Mouse (Mus musculus) adrenal gland, postnatal 10 days (tissue): ENCODE data around the gene Msl1. TPM values are rescaled to one million over a fixed set of nuclear protein-coding genes. Genes with fewer than 3 reads are reported as not detected.

Experiments used
- DNase-seq: peaks from one replicate; pipeline ENCODE4 v3.0.0; 2021; ENCODE audit warnings: mixed read lengths
- long read RNA-seq, 2 experiments: library from polyadenylated mRNA; stranded (forward); transcript quantifications; one replicate each; pipeline ENCODE4 v2.0.0; 2021
- total RNA-seq, 2 experiments: library from RNA; stranded (reverse); gene quantifications; 2 replicates each; pipeline ENCODE4 v1.2.3; 2021

The Msl1 gene
- total RNA-seq = 10 to 100 TPM; 79.4 to 88.6 TPM
- long read RNA-seq, experiment 1, full-length matches to known transcripts = 12 of 31 reads
- long read RNA-seq, experiment 1, partial matches to known transcripts = 6 of 31 reads
- long read RNA-seq, experiment 1, other reads (novel, unspliced or antisense) = 13 of 31 reads
- long read RNA-seq, experiment 2, transcript Msl1-203 (3 exons, 2,091 nt) = major isoform, 15 of 19 reads
- long read RNA-seq, experiment 2, partial matches to known transcripts = 2 of 19 reads
- long read RNA-seq, experiment 2, other reads (novel, unspliced or antisense) = 2 of 19 reads

- DNase-seq = peak; percentile 94
These were observed at the start of gene Msl1 for GRCm38 (mm10) chr11:98795015-98795713. Msl1 (plus strand) TSS chr11:98795516.

GRCm38 (mm10) chr11:98745932-98746853, 49.1 kb upstream of the Msl1 start:
- DNase-seq = peak; percentile 59

GRCm38 (mm10) chr11:98746855-98747693, 48.2 kb upstream of the Msl1 start:
- peak; percentile 85 for DNase-seq

- peak; percentile 27 for DNase-seq
These were observed 47.4 kb upstream of the Msl1 start for GRCm38 (mm10) chr11:98747804-98748505.

GRCm38 (mm10) chr11:98748506-98749416, 46.6 kb upstream of the Msl1 start:
- DNase-seq = peak; percentile 37

- peak; percentile 35 for DNase-seq
These were observed 45.6 kb upstream of the Msl1 start for GRCm38 (mm10) chr11:98749716-98750115.

- DNase-seq = peak; percentile 89
These were observed 44.7 kb upstream of the Msl1 start for GRCm38 (mm10) chr11:98750351-98751201.

- DNase-seq = peak; percentile 66
These were observed 44.0 kb upstream of the Msl1 start for GRCm38 (mm10) chr11:98751221-98751782.

GRCm38 (mm10) chr11:98752562-98753140, 42.7 kb upstream of the Msl1 start:
- no peak for DNase-seq

- no peak for DNase-seq
These were observed 42.1 kb upstream of the Msl1 start for GRCm38 (mm10) chr11:98753264-98753663.

GRCm38 (mm10) chr11:98754151-98754620, 41.1 kb upstream of the Msl1 start:
- peak; percentile 48 for DNase-seq

GRCm38 (mm10) chr11:98754621-98755181, 40.6 kb upstream of the Msl1 start:
- peak; percentile 90 for DNase-seq

GRCm38 (mm10) chr11:98755726-98756380, 39.5 kb upstream of the Msl1 start:
- peak; percentile 45 for DNase-seq

GRCm38 (mm10) chr11:98756711-98757110, 38.6 kb upstream of the Msl1 start:
- DNase-seq = no peak

- DNase-seq = no peak
These were observed 33.4 kb upstream of the Msl1 start for GRCm38 (mm10) chr11:98761939-98762338.

- DNase-seq = peak; percentile 63
These were observed 32.4 kb upstream of the Msl1 start for GRCm38 (mm10) chr11:98762756-98763501.
